Mouse (Mus musculus) adipocyte (in vitro differentiated cells): ENCODE results near the gene Thsd7b.

ENCODE experiments used
- DNase-seq: peaks from one replicate; pipeline ENCODE4 v3.0.0-alpha.2; 2016; ENCODE audit warnings: low spot score

The Thsd7b gene

GRCm38 (mm10) chr1:129526967-129527366, 253.9 kb downstream of the Thsd7b start:
- DNase-seq: no peak

GRCm38 (mm10) chr1:129532206-129532605, 259.1 kb downstream of the Thsd7b start:
- no peak for DNase-seq

GRCm38 (mm10) chr1:129538508-129538907, 265.4 kb downstream of the Thsd7b start:
- no peak for DNase-seq

- no peak for DNase-seq
Observed at GRCm38 (mm10) chr1:129538970-129539369, 265.9 kb downstream of the Thsd7b start.

- no peak for DNase-seq
Observed at GRCm38 (mm10) chr1:129540751-129541150, 267.6 kb downstream of the Thsd7b start.

GRCm38 (mm10) chr1:129542563-129543146, 269.6 kb downstream of the Thsd7b start:
- no peak for DNase-seq

GRCm38 (mm10) chr1:129543169-129543568, 270.1 kb downstream of the Thsd7b start:
- DNase-seq: no peak

GRCm38 (mm10) chr1:129558054-129558453, 285.0 kb downstream of the Thsd7b start:
- DNase-seq: no peak

GRCm38 (mm10) chr1:129559137-129559536, 286.0 kb downstream of the Thsd7b start:
- DNase-seq: no peak

GRCm38 (mm10) chr1:129559812-129560211, 286.7 kb downstream of the Thsd7b start:
- no peak for DNase-seq

GRCm38 (mm10) chr1:129562707-129563106, 289.6 kb downstream of the Thsd7b start:
- no peak for DNase-seq

GRCm38 (mm10) chr1:129570522-129570921, 297.4 kb downstream of the Thsd7b start:
- no peak for DNase-seq

- no peak for DNase-seq
Observed at GRCm38 (mm10) chr1:129579955-129580354, 306.9 kb downstream of the Thsd7b start.

GRCm38 (mm10) chr1:129586635-129587034, 313.5 kb downstream of the Thsd7b start:
- DNase-seq: no peak

GRCm38 (mm10) chr1:129589366-129590002, 316.4 kb downstream of the Thsd7b start:
- no peak for DNase-seq

- DNase-seq: no peak
Observed at GRCm38 (mm10) chr1:129595447-129595846, 322.3 kb downstream of the Thsd7b start.

GRCm38 (mm10) chr1:129600933-129601332, 327.8 kb downstream of the Thsd7b start:
- no peak for DNase-seq

GRCm38 (mm10) chr1:129602284-129602683, 329.2 kb downstream of the Thsd7b start:
- DNase-seq: no peak

GRCm38 (mm10) chr1:129608395-129608794, 335.3 kb downstream of the Thsd7b start:
- DNase-seq: no peak

- DNase-seq: no peak
Observed at GRCm38 (mm10) chr1:129616080-129616479, 343.0 kb downstream of the Thsd7b start.

- no peak for DNase-seq
Observed at GRCm38 (mm10) chr1:129619440-129620301, 346.6 kb downstream of the Thsd7b start.

GRCm38 (mm10) chr1:129624519-129624918, 351.4 kb downstream of the Thsd7b start:
- DNase-seq: no peak

- DNase-seq: no peak
Observed at GRCm38 (mm10) chr1:129635146-129635545, 362.0 kb downstream of the Thsd7b start.
